Comparison of ENCODE assay signal across 34 mouse cellular contexts in genomic region chr10:127250810-127251209, GRCm38 (mm10).
"Had no signal": no experiment of that assay in that cellular context is flagged by ENCODE, and none has a peak within 500 bp of the region (broad histone marks: within the 10 kb centered on the region; RNA-seq: fewer than 3 reads in every experiment).

No protein-coding gene starts in this region.

- H3K27me3 ChIP-seq: heart, embryonic 15.5 days; hindbrain, embryonic 12.5 days; hindbrain, embryonic 13.5 days; hindbrain, embryonic 15.5 days; intestine, embryonic 15.5 days had no signal

- H3K9me3 ChIP-seq: heart, embryonic 12.5 days; heart, embryonic 13.5 days; heart, embryonic 15.5 days; hindbrain, embryonic 10.5 days; hindbrain, embryonic 12.5 days; hindbrain, embryonic 13.5 days; hindbrain, embryonic 15.5 days; intestine, embryonic 15.5 days; kidney, embryonic 15.5 days had no signal

- DNase-seq: heart, postnatal 10 days; heart, postnatal 14 days; heart, postnatal 36 days; heart, postnatal 4 days; kidney, adult 11 months; kidney, adult 18-20 months; kidney, adult 2 months; kidney, adult 8-10 months; kidney, adult 9 months; kidney, postnatal 10 days; kidney, postnatal 14 days; kidney, postnatal 25 days; kidney, postnatal 36 days; kidney, postnatal 4 days; layer of hippocampus, adult 9-11 months; layer of hippocampus, postnatal 36 days had no signal

- H3K27ac ChIP-seq: heart, embryonic 13.5 days; heart, embryonic 15.5 days; hindbrain, embryonic 10.5 days; hindbrain, embryonic 12.5 days; hindbrain, embryonic 13.5 days; hindbrain, embryonic 14.5 days; hindbrain, embryonic 15.5 days; hindbrain, postnatal 0 days; intestine, embryonic 15.5 days; kidney, embryonic 15.5 days; kidney, postnatal 0 days; layer of hippocampus, adult 2 months; left cerebral cortex, adult 2 months had no signal

- H3K4me3 ChIP-seq: heart, embryonic 12.5 days; heart, embryonic 13.5 days; heart, embryonic 15.5 days; hindbrain, embryonic 10.5 days; hindbrain, embryonic 12.5 days; hindbrain, embryonic 13.5 days; hindbrain, embryonic 15.5 days; intestine, embryonic 15.5 days; kidney, embryonic 15.5 days; layer of hippocampus, adult 2 months; left cerebral cortex, adult 2 months had no signal

- ATAC-seq: hindbrain, embryonic 16.5 days; hindbrain, postnatal 0 days; inflammation-experienced regulatory T-cells, adult 6 months; intestine, embryonic 15.5 days; intestine, embryonic 16.5 days; intestine, postnatal 0 days had no signal

- H3K4me1 ChIP-seq: heart, embryonic 12.5 days; heart, embryonic 13.5 days; heart, embryonic 15.5 days; hindbrain, embryonic 12.5 days; intestine, embryonic 15.5 days; kidney, embryonic 15.5 days had no signal

- H3K36me3 ChIP-seq: heart, embryonic 12.5 days; heart, embryonic 13.5 days; heart, embryonic 15.5 days; intestine, embryonic 15.5 days; kidney, embryonic 15.5 days had no signal
